Comparison of ENCODE assay signal across 8 mouse cellular contexts in the genomic region with DNA sequence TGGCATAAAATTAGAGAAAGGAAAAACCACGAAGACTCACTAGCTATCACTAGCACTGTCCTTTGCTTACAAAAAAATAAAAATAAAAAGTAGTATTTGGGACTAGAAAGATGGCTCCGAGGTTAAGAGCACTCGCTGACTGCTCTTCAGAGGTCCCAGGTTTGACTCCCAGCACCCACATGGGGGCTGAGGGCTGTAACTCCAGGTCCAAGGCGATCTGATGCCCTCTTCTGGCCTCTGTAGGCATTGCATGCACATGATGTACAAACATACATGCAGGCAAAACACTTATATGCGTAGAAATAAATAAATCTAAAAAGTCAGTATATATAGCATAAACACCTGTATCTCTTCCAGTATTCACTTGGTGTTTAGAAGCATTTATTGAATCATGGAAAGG. TPM values are rescaled to one million over a fixed set of nuclear protein-coding genes. Genes with fewer than 3 reads are reported as not detected.
DNase-seq lines count a peak whose midpoint lies in the region; ATAC-seq and TF ChIP-seq lines count a peak whose summit lies in the region.

No protein-coding gene starts in this region.

- no peak for DNase-seq in forebrain, embryonic 11.5 days (ENCODE audit: low spot score)
- no peak for DNase-seq in lung, adult 2 months
- DNase-seq in lung, adult 18-20 months, result no peak
- DNase-seq in lung, postnatal 36 days, result peak; percentile 44
- DNase-seq in right cerebral cortex, adult 2 months (ENCODE audit: low spot score in 2 of 2), result no peak

- H3K27ac ChIP-seq in forebrain, embryonic 16.5 days (ENCODE audit: low read length), result peak overlapping the region; percentile 64
- no peak overlapping the region for H3K27ac ChIP-seq in forebrain, embryonic 11.5 days (ENCODE audit: low read depth, low read length)
- H3K27ac ChIP-seq in bone marrow macrophage, adult 2 months (ENCODE audit: insufficient read depth, low read depth, low read length), result no peak overlapping the region

- no peak for TF ChIP-seq POLR2A in lung, adult 2 months (IDR thresholded peaks at IDR 0.05; ENCODE audit: borderline replicate concordance, extremely low read depth, low read depth, low read length)
- no peak for TF ChIP-seq POLR2A in bone marrow macrophage, adult 2 months (IDR thresholded peaks at IDR 0.05; ENCODE audit: borderline replicate concordance, low read depth, low read length)

- H3K4me1 ChIP-seq in forebrain, embryonic 16.5 days (replicated peaks; ENCODE audit: control insufficient read depth, insufficient read depth, low read length), result peaks cover 22% of the 10 kb centered on the region
- peaks cover 2% of the 10 kb centered on the region; the same call in 1 of the 2 replicates for H3K4me1 ChIP-seq in forebrain, embryonic 11.5 days (replicated peaks; ENCODE audit: control insufficient read depth, insufficient read depth, low read length)
- H3K4me1 ChIP-seq in lung, adult 2 months (ENCODE audit: control insufficient read depth, insufficient read depth, low read length), result peaks cover 31% of the 10 kb centered on the region
- H3K4me1 ChIP-seq in bone marrow macrophage, adult 2 months (ENCODE audit: control insufficient read depth, insufficient read depth, low read length), result no peaks in the 10 kb centered on the region

- no peak overlapping the region for H3K4me2 ChIP-seq in forebrain, embryonic 16.5 days (ENCODE audit: low read length)
- no peak overlapping the region for H3K4me2 ChIP-seq in forebrain, embryonic 11.5 days (ENCODE audit: low read depth, low read length, severe bottlenecking)

- no peak overlapping the region for H3K9ac ChIP-seq in forebrain, embryonic 16.5 days (replicated peaks; ENCODE audit: low read depth, low read length)
- no peak overlapping the region for H3K9ac ChIP-seq in forebrain, embryonic 11.5 days (ENCODE audit: low read length)

- no peaks in the 10 kb centered on the region for H3K27me3 ChIP-seq in forebrain, embryonic 16.5 days (replicated peaks; ENCODE audit: control insufficient read depth, insufficient read depth, low read length)
- no peaks in the 10 kb centered on the region for H3K27me3 ChIP-seq in forebrain, embryonic 11.5 days (ENCODE audit: control insufficient read depth, insufficient read depth, low read length)

- ATAC-seq in forebrain, embryonic 16.5 days, result 0 out of 2 replicates have a peak, but pooled peaks have one; percentile 3
- no peak for ATAC-seq in forebrain, embryonic 11.5 days (replicated peaks; ENCODE audit: low FRiP score)
- ATAC-seq in monocyte, adult 5-6 weeks (replicated peaks; ENCODE audit: insufficient number of reproducible peaks, low FRiP score, low TSS enrichment, poor library complexity, severe bottlenecking), result no peak

- H3K36me3 ChIP-seq in forebrain, embryonic 16.5 days (ENCODE audit: control insufficient read depth, insufficient read depth), result no peaks in the 10 kb centered on the region
- H3K36me3 ChIP-seq in forebrain, embryonic 11.5 days (ENCODE audit: control insufficient read depth, insufficient read depth, low read length), result no peaks in the 10 kb centered on the region

- no peaks in the 10 kb centered on the region for H3K9me3 ChIP-seq in forebrain, embryonic 16.5 days (ENCODE audit: control insufficient read depth, low read length)
- H3K9me3 ChIP-seq in forebrain, embryonic 11.5 days (ENCODE audit: control insufficient read depth, low read length), result no peaks in the 10 kb centered on the region

- WGBS in forebrain, embryonic 16.5 days, result 77% methylated on average over 5 of the region's 5 CpGs
- WGBS in forebrain, embryonic 11.5 days, result 86% methylated on average over 5 of the region's 5 CpGs
- WGBS in lung, adult 2 months, result 83% methylated on average over 5 of the region's 5 CpGs

- H3K4me3 ChIP-seq in forebrain, embryonic 16.5 days (replicated peaks; ENCODE audit: low read length), result no peak overlapping the region
- no peak overlapping the region for H3K4me3 ChIP-seq in forebrain, embryonic 11.5 days (ENCODE audit: low read depth, low read length)
- H3K4me3 ChIP-seq in lung, adult 2 months (replicated peaks; ENCODE audit: extremely low read depth, low read depth, low read length), result no peak overlapping the region
- H3K4me3 ChIP-seq in bone marrow macrophage, adult 2 months (ENCODE audit: insufficient read depth, low read length), result no peak overlapping the region

- TF ChIP-seq CTCF in lung, adult 2 months (IDR thresholded peaks at IDR 0.05; ENCODE audit: insufficient read depth, low read length), result peak; percentile 47
- TF ChIP-seq CTCF in bone marrow macrophage, adult 2 months (IDR thresholded peaks at IDR 0.05; ENCODE audit: low read depth, low read length), result 0 out of 2 replicates have a peak, but pooled peaks have one; percentile 23

RNA-seq across cellular contexts. Expression of a gene that starts 43.5 kb away (rescaled TPM):
- 56.6 and 57.4 TPM in 2 replicates for polyA plus RNA-seq in forebrain, embryonic 16.5 days (2015; fragmentation: Nextera tagmentation; extraction: Ambion mirVana)
- 34.2 and 39.6 TPM in 2 replicates for polyA plus RNA-seq in forebrain, embryonic 11.5 days (2014; fragmentation: Nextera tagmentation; extraction: Ambion mirVana)
- polyA plus RNA-seq in lung, adult 2 months (2012; rRNA removed), result 255 and 312 TPM in 2 replicates
- polyA plus RNA-seq in bone marrow macrophage, adult 2 months (2012; ENCODE audit: insufficient read depth, insufficient read length, missing spikeins), result 0.65 and 1.7 TPM in 2 replicates
- 0.67 to 5.3 TPM (median 3.0 TPM) in 3 replicates for total RNA-seq in monocyte, adult 5-6 weeks (2017)

Comparison
In these comparisons a context has a peak if more than half of its experiments do, and no peak if none do; other contexts are left out.
1. RNA of a gene that starts 43.5 kb away (polyA plus RNA-seq): 255 to 312 TPM in lung, adult 2 months, 56.6 to 57.4 TPM in forebrain, embryonic 16.5 days and 34.2 to 39.6 TPM in forebrain, embryonic 11.5 days; 0.65 to 1.7 TPM in bone marrow macrophage, adult 2 months; every median in the first group is over 10 times any median in the second.